Mouse (Mus musculus) lung, embryonic 15.5 days (tissue): ENCODE data around the gene Trim65. TPM values are rescaled to one million over a fixed set of nuclear protein-coding genes. Genes with fewer than 3 reads are reported as not detected.

Experiments used
- ATAC-seq: fragments of 200-750 bp; cut with Nextera tagmentation; 2 replicates; pipeline ENCODE4 v1.8.0; 2017; ENCODE audit warnings: moderate number of reproducible peaks, borderline replicate concordance; ENCODE audit not compliant: low FRiP score, low TSS enrichment; ENCODE audit errors: extremely low read depth
- H3K27ac ChIP-seq: fragments of 300-500 bp; sonication (generic); 2 replicates; pipeline ENCODE4 v1.5.1; 2015; ENCODE audit warnings: moderate library complexity, mild to moderate bottlenecking, inconsistent platforms
- H3K27me3 ChIP-seq: fragments of 300-500 bp; sonication (generic); 2 replicates; pipeline ENCODE4 v1.6.1; 2015; ENCODE audit warnings: inconsistent platforms
- H3K36me3 ChIP-seq: fragments of 300-500 bp; sonication (generic); 2 replicates; pipeline ENCODE4 v1.6.1; 2015; ENCODE audit warnings: inconsistent platforms
- H3K4me1 ChIP-seq: fragments of 300-500 bp; sonication (generic); 2 replicates; pipeline ENCODE4 v1.6.1; 2015; ENCODE audit warnings: inconsistent platforms
- H3K4me2 ChIP-seq: fragments of 300-500 bp; sonication (generic); 2 replicates; pipeline ENCODE4 v1.6.1; 2015; ENCODE audit warnings: inconsistent platforms, mild to moderate bottlenecking, moderate library complexity
- H3K4me3 ChIP-seq: fragments of 300-500 bp; sonication (generic); 2 replicates; pipeline ENCODE4 v1.5.1; 2015; ENCODE audit warnings: mild to moderate bottlenecking, inconsistent platforms
- H3K9ac ChIP-seq: fragments of 300-500 bp; sonication (generic); 2 replicates; pipeline ENCODE4 v1.6.1; 2015; ENCODE audit warnings: inconsistent platforms
- H3K9me3 ChIP-seq: fragments of 300-500 bp; sonication (generic); 2 replicates; pipeline ENCODE4 v1.6.1; 2016; ENCODE audit warnings: inconsistent platforms
- WGBS: fragments of 180-500 bp; shearing (Covaris S2); methylation state at CpG from one replicate; pipeline ENCODE4 v1.1.7; 2015; 5-methylcytosine and 5-hydroxymethylcytosine counted together
- polyA plus RNA-seq: library from polyadenylated mRNA; unstranded; fragments of >200 nt; fragmentation: Nextera tagmentation; extraction: Ambion mirVana; gene quantifications from 2 replicates; pipeline ENCODE4 v1.2.1, GENCODE M21; 2015

The Trim65 gene
- polyA plus RNA-seq, 1 experiment from 2014 or later, result 4.3 TPM

GRCm38 (mm10) chr11:116081081-116081480 lies 49.8 kb downstream of the Trim65 start:
- no peak overlapping the region for H3K4me3 ChIP-seq
- H3K4me2 ChIP-seq, result no peak overlapping the region
- no peak overlapping the region for H3K9ac ChIP-seq
- H3K27ac ChIP-seq, result no peak overlapping the region
- WGBS, result 71% methylated on average over 6 of the region's 6 CpGs
- H3K4me1 ChIP-seq, result peaks cover 27% of the 10 kb centered on the region
- ATAC-seq, result no peak
- H3K27me3 ChIP-seq, result no peaks in the 10 kb centered on the region
- no peaks in the 10 kb centered on the region for H3K9me3 ChIP-seq
- peaks cover 49% of the 10 kb centered on the region for H3K36me3 ChIP-seq

GRCm38 (mm10) chr11:116079511-116079910 lies 51.4 kb downstream of the Trim65 start:
- no peak for ATAC-seq
- Histone ChIP-seq H3K4me3 (no peak overlapping the region), H3K9ac (no peak overlapping the region), H3K36me3 (peaks cover 49% of the 10 kb centered on the region), H3K27ac (no peak overlapping the region), H3K4me1 (peaks cover 17% of the 10 kb centered on the region), H3K4me2 (no peak overlapping the region), H3K9me3 (no peaks in the 10 kb centered on the region), H3K27me3 (no peaks in the 10 kb centered on the region)
- 79% methylated on average over 10 of the region's 10 CpGs for WGBS

- Histone ChIP-seq H3K4me1 (peaks cover 17% of the 10 kb centered on the region), H3K9ac (no peak overlapping the region), H3K27me3 (no peaks in the 10 kb centered on the region), H3K4me2 (no peak overlapping the region; the same call in 1 of the 2 replicates), H3K36me3 (peaks cover 49% of the 10 kb centered on the region), H3K9me3 (no peaks in the 10 kb centered on the region), H3K27ac (peak overlapping the region; percentile 35; the same call in 1 of the 2 replicates), H3K4me3 (no peak overlapping the region)
- 40% methylated on average over 10 of the region's 10 CpGs for WGBS
- ATAC-seq, result no peak
These were observed 52.1 kb downstream of the Trim65 start for GRCm38 (mm10) chr11:116078676-116079320.

- WGBS, result 11% methylated on average over 16 of the region's 16 CpGs
- H3K27ac ChIP-seq, result peak overlapping the region; percentile 82
- peaks cover 43% of the 10 kb centered on the region for H3K36me3 ChIP-seq
- H3K4me2 ChIP-seq, result peak overlapping the region; percentile 54
- no peaks in the 10 kb centered on the region for H3K27me3 ChIP-seq
- peak overlapping the region; percentile 27 for H3K4me3 ChIP-seq
- ATAC-seq, result peak; percentile 22; the same call in 1 of the 2 replicates
- H3K9ac ChIP-seq, result no peak overlapping the region
- H3K4me1 ChIP-seq, result peaks cover 17% of the 10 kb centered on the region
- H3K9me3 ChIP-seq, result no peaks in the 10 kb centered on the region
These were observed 52.7 kb downstream of the Trim65 start for GRCm38 (mm10) chr11:116078221-116078620.

- WGBS, result 47% methylated on average over 22 of the region's 22 CpGs
- Histone ChIP-seq H3K36me3 (peaks cover 39% of the 10 kb centered on the region), H3K4me1 (peaks cover 17% of the 10 kb centered on the region), H3K9me3 (no peaks in the 10 kb centered on the region), H3K4me2 (peak within 1 kb of the TSS; percentile 54), H3K4me3 (peak within 1 kb of the TSS; percentile 27), H3K27me3 (no peaks in the 10 kb centered on the region), H3K27ac (peak within 1 kb of the TSS; percentile 82), H3K9ac (peak within 1 kb of the TSS; percentile 24; the same call in 1 of the 2 replicates)
- ATAC-seq, result peak; percentile 65; the same call in 1 of the 2 replicates
These were observed 53.3 kb downstream of the Trim65 start, which contains the start of gene Unc13d for GRCm38 (mm10) chr11:116077446-116078204. Gene Unc13d, minus strand, starts transcription at chr11:116077961.

- H3K9ac ChIP-seq, result 0 out of 2 replicates have a peak overlapping the region, but pooled peaks have one; percentile 24
- no peaks in the 10 kb centered on the region for H3K9me3 ChIP-seq
- H3K4me2 ChIP-seq, result peak overlapping the region; percentile 54
- no peak overlapping the region; the same call in 1 of the 2 replicates for H3K27ac ChIP-seq
- no peak for ATAC-seq
- H3K36me3 ChIP-seq, result peaks cover 31% of the 10 kb centered on the region
- 52% methylated on average over 7 of the region's 7 CpGs for WGBS
- H3K4me3 ChIP-seq, result peak overlapping the region; percentile 27; the same call in 1 of the 2 replicates
- H3K27me3 ChIP-seq, result no peaks in the 10 kb centered on the region
- H3K4me1 ChIP-seq, result peaks cover 17% of the 10 kb centered on the region
These were observed 54.1 kb downstream of the Trim65 start for GRCm38 (mm10) chr11:116076836-116077235.

- no peaks in the 10 kb centered on the region for H3K9me3 ChIP-seq
- H3K4me2 ChIP-seq, result no peak overlapping the region
- no peak overlapping the region for H3K9ac ChIP-seq
- WGBS, result 60% methylated on average over 7 of the region's 7 CpGs
- no peak for ATAC-seq
- peaks cover 25% of the 10 kb centered on the region for H3K36me3 ChIP-seq
- H3K27me3 ChIP-seq, result no peaks in the 10 kb centered on the region
- no peak overlapping the region for H3K27ac ChIP-seq
- no peak overlapping the region for H3K4me3 ChIP-seq
- peaks cover 17% of the 10 kb centered on the region for H3K4me1 ChIP-seq
These were observed 54.7 kb downstream of the Trim65 start for GRCm38 (mm10) chr11:116076266-116076540.

- no peak overlapping the region for H3K4me2 ChIP-seq
- H3K4me3 ChIP-seq, result no peak overlapping the region
- peaks cover 21% of the 10 kb centered on the region for H3K36me3 ChIP-seq
- no peaks in the 10 kb centered on the region for H3K27me3 ChIP-seq
- peaks cover 17% of the 10 kb centered on the region for H3K4me1 ChIP-seq
- H3K9me3 ChIP-seq, result no peaks in the 10 kb centered on the region
- no peak overlapping the region for H3K9ac ChIP-seq
- H3K27ac ChIP-seq, result no peak overlapping the region
- WGBS, result 41% methylated on average over 20 of the region's 20 CpGs
- ATAC-seq, result no peak
These were observed 55.2 kb downstream of the Trim65 start for GRCm38 (mm10) chr11:116075539-116076265.

GRCm38 (mm10) chr11:116074436-116074991 lies 56.4 kb downstream of the Trim65 start:
- 56% methylated on average over 7 of the region's 7 CpGs for WGBS
- no peak for ATAC-seq

GRCm38 (mm10) chr11:116072608-116073007 lies 58.3 kb downstream of the Trim65 start:
- H3K4me2 ChIP-seq, result no peak overlapping the region
- no peaks in the 10 kb centered on the region for H3K36me3 ChIP-seq
- H3K27ac ChIP-seq, result no peak overlapping the region
- no peaks in the 10 kb centered on the region for H3K9me3 ChIP-seq
- no peak for ATAC-seq
- no peaks in the 10 kb centered on the region for H3K27me3 ChIP-seq
- 55% methylated on average over 3 of the region's 3 CpGs for WGBS
- peaks cover 7% of the 10 kb centered on the region; the same call in 1 of the 2 replicates for H3K4me1 ChIP-seq
- no peak overlapping the region for H3K9ac ChIP-seq
- no peak overlapping the region for H3K4me3 ChIP-seq

More at GRCm38 (mm10) chr11:116074436-116074991, 56.4 kb downstream of the Trim65 start:
- no peak overlapping the region for H3K4me3 ChIP-seq
- no peaks in the 10 kb centered on the region for H3K9me3 ChIP-seq
- H3K4me1 ChIP-seq, result peaks cover 17% of the 10 kb centered on the region
- H3K9ac ChIP-seq, result no peak overlapping the region
- H3K36me3 ChIP-seq, result peaks cover 9% of the 10 kb centered on the region
- no peak overlapping the region for H3K27ac ChIP-seq
- H3K4me2 ChIP-seq, result no peak overlapping the region
- H3K27me3 ChIP-seq, result no peaks in the 10 kb centered on the region
